Mouse (Mus musculus) lung, postnatal 14 days (tissue): ENCODE measurements around the gene Zfp42.
A peak's percentile ranks its signal among the peaks of the same experiment; 100 is the strongest.
"Not testable (repeated sequence)": the region's sequence is repeated elsewhere in the genome, so short reads cannot be mapped to it uniquely, and the experiment has no call there.

ENCODE experiments used
- DNase-seq: peaks from one replicate; pipeline ENCODE4 v3.0.0; 2021

Gene Zfp42

GRCm38 (mm10) chr8:43306896-43307295 lies at the start of gene Zfp42:
Gene Zfp42 (minus strand): TSS chr8:43306980.
- no peak for DNase-seq

- no peak for DNase-seq
These were observed 49.4 kb upstream of the Zfp42 start for GRCm38 (mm10) chr8:43356069-43356770.

GRCm38 (mm10) chr8:43352241-43352640 lies 45.5 kb upstream of the Zfp42 start:
- not testable (repeated sequence) for DNase-seq

GRCm38 (mm10) chr8:43338555-43338954 lies 31.8 kb upstream of the Zfp42 start:
- no peak for DNase-seq

- peak; percentile 26 for DNase-seq
These were observed 26.7 kb upstream of the Zfp42 start for GRCm38 (mm10) chr8:43333465-43333864.

GRCm38 (mm10) chr8:43331657-43332056 lies 24.9 kb upstream of the Zfp42 start:
- DNase-seq: no peak

GRCm38 (mm10) chr8:43329913-43330705 lies 23.3 kb upstream of the Zfp42 start:
- DNase-seq: no peak

- DNase-seq: no peak
These were observed 21.9 kb upstream of the Zfp42 start for GRCm38 (mm10) chr8:43328666-43329065.

- DNase-seq: no peak
These were observed 14.0 kb upstream of the Zfp42 start for GRCm38 (mm10) chr8:43320771-43321170.

- no peak for DNase-seq
These were observed 1.4 kb upstream of the Zfp42 start for GRCm38 (mm10) chr8:43308213-43308612.

GRCm38 (mm10) chr8:43305676-43306075 lies 1.1 kb downstream of the Zfp42 start:
- no peak for DNase-seq

- DNase-seq: no peak
These were observed 7.0 kb downstream of the Zfp42 start for GRCm38 (mm10) chr8:43299796-43300195.

- DNase-seq: no peak
These were observed 11.0 kb downstream of the Zfp42 start for GRCm38 (mm10) chr8:43295826-43296225.

GRCm38 (mm10) chr8:43294191-43294590 lies 12.6 kb downstream of the Zfp42 start:
- no peak for DNase-seq

GRCm38 (mm10) chr8:43290424-43291111 lies 16.2 kb downstream of the Zfp42 start:
- no peak for DNase-seq

GRCm38 (mm10) chr8:43289781-43290180 lies 17.0 kb downstream of the Zfp42 start:
- no peak for DNase-seq

- no peak for DNase-seq
These were observed 17.9 kb downstream of the Zfp42 start for GRCm38 (mm10) chr8:43288840-43289239.

GRCm38 (mm10) chr8:43287456-43287855 lies 19.3 kb downstream of the Zfp42 start:
- no peak for DNase-seq

- no peak for DNase-seq
These were observed 23.5 kb downstream of the Zfp42 start for GRCm38 (mm10) chr8:43283231-43283630.

- no peak for DNase-seq
These were observed 28.4 kb downstream of the Zfp42 start for GRCm38 (mm10) chr8:43278397-43278796.

GRCm38 (mm10) chr8:43260961-43261360 lies 45.8 kb downstream of the Zfp42 start:
- no peak for DNase-seq

- DNase-seq: no peak
These were observed 48.9 kb downstream of the Zfp42 start for GRCm38 (mm10) chr8:43257886-43258285.

GRCm38 (mm10) chr8:43255695-43256094 lies 51.1 kb downstream of the Zfp42 start:
- DNase-seq: no peak

- no peak for DNase-seq
These were observed 55.1 kb downstream of the Zfp42 start for GRCm38 (mm10) chr8:43251653-43252052.
